Mouse (Mus musculus) ES-E14 (cell line): ENCODE measurements at regions not wholly inside any gene's neighbourhood (a gene's known extent, or its start where the extent isn't known, plus 50 kb on each side); places are given as distances from the start of the nearest gene placed in this dataset.

Experiments used
- DNase-seq: peaks from one replicate; pipeline ENCODE4 v3.0.0-alpha.2; 2013; ENCODE audit warnings: low read depth, low spot score
- H3K27ac ChIP-seq: 2 replicates; pipeline ENCODE4 v1.5.1; 2012; ENCODE audit warnings: low read depth, mild to moderate bottlenecking, low read length, moderate library complexity, mixed read lengths; ENCODE audit not compliant: poor library complexity, insufficient read depth, severe bottlenecking
- H3K36me3 ChIP-seq: 2 replicates; pipeline ENCODE4 v1.6.1; 2012; ENCODE audit warnings: mild to moderate bottlenecking, low read length, moderate library complexity, mixed read lengths; ENCODE audit not compliant: control insufficient read depth, poor library complexity, insufficient read depth, severe bottlenecking
- H3K4me1 ChIP-seq, 2 experiments: fragments of 150-350 bp in 1 of 2; sonication (generic) in 1 of 2; 2 replicates each; pipeline ENCODE4 v1.6.1; 2012; ENCODE audit warnings: low read length in 2 of 2, mild to moderate bottlenecking in 1 of 2, mixed read lengths in 1 of 2; ENCODE audit not compliant: control insufficient read depth in 2 of 2, insufficient read depth in 2 of 2, poor library complexity in 1 of 2
- H3K4me3 ChIP-seq, 2 experiments: fragments of 150-350 bp in 1 of 2; sonication (generic) in 1 of 2; 2 replicates each; pipeline ENCODE4 v1.5.1; 2012; ENCODE audit warnings: low read length in 2 of 2, low read depth in 1 of 2, mild to moderate bottlenecking in 1 of 2, mixed read lengths in 1 of 2; ENCODE audit not compliant: insufficient read depth in 1 of 2, poor library complexity in 1 of 2, severe bottlenecking in 1 of 2
- H3K9ac ChIP-seq: 2 replicates; pipeline ENCODE4 v1.6.1; 2012; ENCODE audit warnings: low read depth, mild to moderate bottlenecking, low read length, mixed read lengths; ENCODE audit not compliant: poor library complexity, insufficient read depth, severe bottlenecking
- H3K9me3 ChIP-seq: fragments of 150-350 bp; sonication (generic); 2 replicates; pipeline ENCODE4 v1.6.1; 2012; ENCODE audit warnings: low read depth, mild to moderate bottlenecking, low read length; ENCODE audit not compliant: control insufficient read depth, insufficient read depth
- CHD2 ChIP-seq: IDR thresholded peaks from 2 replicates; pipeline ENCODE4 v1.6.1; 2014; ENCODE audit warnings: mild to moderate bottlenecking, low read depth, low read length, inconsistent platforms
- HCFC1 ChIP-seq: IDR thresholded peaks from 2 replicates; pipeline ENCODE4 v1.6.1; 2012; ENCODE audit warnings: low read length, inconsistent platforms, borderline replicate concordance; ENCODE audit not compliant: insufficient read depth
- MAFK ChIP-seq: IDR thresholded peaks from 2 replicates; pipeline ENCODE4 v1.6.1; 2014; ENCODE audit warnings: mild to moderate bottlenecking, low read depth, low read length, inconsistent platforms; ENCODE audit not compliant: insufficient read depth
- ZC3H11A ChIP-seq: IDR thresholded peaks from 2 replicates; pipeline ENCODE4 v1.6.1; 2012; ENCODE audit warnings: low read depth, mild to moderate bottlenecking, inconsistent platforms, low read length, borderline replicate concordance
- ZNF384 ChIP-seq: IDR thresholded peaks from 2 replicates; pipeline ENCODE4 v1.6.1; 2012; ENCODE audit warnings: low read depth, low read length, inconsistent platforms
- in situ Hi-C, 2 experiments: fragments of 600-800 bp; cut with MboI; formaldehyde crosslinking; loops; one replicate each; pipeline ENCODE4 v1.15.1; 2025; ENCODE audit warnings: low sequenced_read_pairs in 2 of 2, inconsistent platforms in 1 of 2; ENCODE audit not compliant: unreplicated experiment in 2 of 2

- no peak for DNase-seq
- TF ChIP-seq ZC3H11A (no peak), ZNF384 (no peak), CHD2 (no peak), MAFK (no peak), HCFC1 (no peak)
- H3K27ac ChIP-seq: no peak overlapping the region
- H3K4me1 ChIP-seq: no peaks in the 10 kb centered on the region
- H3K4me3 ChIP-seq: no peak overlapping the region
- H3K36me3 ChIP-seq: no peaks in the 10 kb centered on the region
- no peaks in the 10 kb centered on the region for H3K9me3 ChIP-seq
- in situ Hi-C loops: no loop called here
- no peak overlapping the region for H3K9ac ChIP-seq
Measured at GRCm38 (mm10) chr5:45214475-45214874, 235.6 kb downstream of the Qdpr start.

- Histone ChIP-seq H3K9ac (no peak overlapping the region), H3K27ac (no peak overlapping the region), H3K4me1 (no peaks in the 10 kb centered on the region), H3K4me3 (no peak overlapping the region), H3K9me3 (no peaks in the 10 kb centered on the region), H3K36me3 (no peaks in the 10 kb centered on the region)
- DNase-seq: no peak
- TF ChIP-seq HCFC1 (no peak), MAFK (no peak), CHD2 (no peak), ZNF384 (no peak), ZC3H11A (no peak)
- in situ Hi-C loops: no loop called here
Measured at GRCm38 (mm10) chr5:45198408-45198807, 251.6 kb downstream of the Qdpr start.

GRCm38 (mm10) chr5:45196159-45196558 lies 253.9 kb downstream of the Qdpr start:
- H3K27ac ChIP-seq: no peak overlapping the region
- H3K4me3 ChIP-seq: no peak overlapping the region
- H3K9me3 ChIP-seq: no peaks in the 10 kb centered on the region
- DNase-seq: no peak
- no peak overlapping the region for H3K9ac ChIP-seq
- TF ChIP-seq ZC3H11A (no peak), CHD2 (no peak), ZNF384 (no peak), MAFK (no peak), HCFC1 (no peak)
- H3K36me3 ChIP-seq: no peaks in the 10 kb centered on the region
- H3K4me1 ChIP-seq: no peaks in the 10 kb centered on the region
- in situ Hi-C loops: no loop called here

- Histone ChIP-seq H3K9ac (no peak overlapping the region), H3K4me1 (no peaks in the 10 kb centered on the region), H3K36me3 (no peaks in the 10 kb centered on the region), H3K4me3 (no peak overlapping the region), H3K27ac (no peak overlapping the region), H3K9me3 (no peaks in the 10 kb centered on the region)
- DNase-seq: no peak
- in situ Hi-C loops: no loop called here
- no peak for TF ChIP-seq ZC3H11A
- no peak for TF ChIP-seq CHD2
- TF ChIP-seq MAFK: no peak
- TF ChIP-seq ZNF384: no peak
- TF ChIP-seq HCFC1: no peak
Measured at GRCm38 (mm10) chr5:45192287-45192686, 257.7 kb downstream of the Qdpr start.

- DNase-seq: no peak
- no peak for TF ChIP-seq ZNF384
- TF ChIP-seq ZC3H11A: no peak
- no peak for TF ChIP-seq MAFK
- TF ChIP-seq CHD2: no peak
- no peak for TF ChIP-seq HCFC1
- in situ Hi-C loops: no loop called here
- Histone ChIP-seq H3K9ac (no peak overlapping the region), H3K27ac (no peak overlapping the region), H3K36me3 (no peaks in the 10 kb centered on the region), H3K4me1 (no peaks in the 10 kb centered on the region), H3K4me3 (no peak overlapping the region), H3K9me3 (no peaks in the 10 kb centered on the region)
Measured at GRCm38 (mm10) chr5:45173035-45173755, 276.8 kb downstream of the Qdpr start.
